Mouse (Mus musculus): ENCODE measurements around the gene Cep83. TPM values are rescaled to one million over a fixed set of nuclear protein-coding genes. Genes with fewer than 3 reads are reported as not detected.

Gene Cep83
- polyA plus RNA-seq, 1 experiment, result 26.7 TPM

- TF ChIP-seq CTCF (IDR thresholded peaks at IDR 0.05; ENCODE audit: borderline replicate concordance, insufficient read depth, low read depth, low read length), result no peak
- TF ChIP-seq POLR2A (IDR thresholded peaks at IDR 0.05; ENCODE audit: borderline replicate concordance, insufficient read depth, low read length), result no peak
- Histone ChIP-seq H3K4me1 (ENCODE audit: control insufficient read depth, insufficient read depth, low read length) (no peaks in the 10 kb centered on the region), H3K27ac (ENCODE audit: insufficient read depth, low read length) (no peak overlapping the region), H3K4me3 (replicated peaks; ENCODE audit: insufficient read depth, low read depth, low read length) (no peak overlapping the region), H3K27me3 (ENCODE audit: control insufficient read depth, insufficient read depth, low read length) (no peaks in the 10 kb centered on the region)
- no peak for DNase-seq
- WGBS, result 48% methylated on average over 10 of the region's 10 CpGs
Observed at GRCm38 (mm10) chr10:94804029-94804908, 115.8 kb downstream of the Cep83 start.

GRCm38 (mm10) chr10:94804909-94805220, 116.4 kb downstream of the Cep83 start:
- TF ChIP-seq CTCF (IDR thresholded peaks at IDR 0.05; ENCODE audit: borderline replicate concordance, insufficient read depth, low read depth, low read length), result no peak
- TF ChIP-seq POLR2A (IDR thresholded peaks at IDR 0.05; ENCODE audit: borderline replicate concordance, insufficient read depth, low read length), result no peak
- no peak for DNase-seq
- H3K27me3 ChIP-seq (ENCODE audit: control insufficient read depth, insufficient read depth, low read length), result no peaks in the 10 kb centered on the region
- no peak overlapping the region for H3K27ac ChIP-seq (ENCODE audit: insufficient read depth, low read length)
- WGBS, result 79% methylated on average over 1 of the region's 1 CpGs
- no peaks in the 10 kb centered on the region for H3K4me1 ChIP-seq (ENCODE audit: control insufficient read depth, insufficient read depth, low read length)
- no peak overlapping the region for H3K4me3 ChIP-seq (replicated peaks; ENCODE audit: insufficient read depth, low read depth, low read length)

- no peaks in the 10 kb centered on the region for H3K27me3 ChIP-seq (ENCODE audit: control insufficient read depth, insufficient read depth, low read length)
- TF ChIP-seq CTCF (IDR thresholded peaks at IDR 0.05; ENCODE audit: borderline replicate concordance, insufficient read depth, low read depth, low read length) (no peak), POLR2A (IDR thresholded peaks at IDR 0.05; ENCODE audit: borderline replicate concordance, insufficient read depth, low read length) (no peak)
- no peaks in the 10 kb centered on the region for H3K4me1 ChIP-seq (ENCODE audit: control insufficient read depth, insufficient read depth, low read length)
- H3K4me3 ChIP-seq (replicated peaks; ENCODE audit: insufficient read depth, low read depth, low read length), result no peak overlapping the region
- H3K27ac ChIP-seq (ENCODE audit: insufficient read depth, low read length), result no peak overlapping the region
- WGBS, result 75% methylated on average over 7 of the region's 7 CpGs
- no peak for DNase-seq
Observed at GRCm38 (mm10) chr10:94807323-94807722, 118.9 kb downstream of the Cep83 start.

GRCm38 (mm10) chr10:94808275-94808674, 119.8 kb downstream of the Cep83 start:
- DNase-seq, result no peak
- Histone ChIP-seq H3K4me1 (ENCODE audit: control insufficient read depth, insufficient read depth, low read length) (no peaks in the 10 kb centered on the region), H3K27me3 (ENCODE audit: control insufficient read depth, insufficient read depth, low read length) (no peaks in the 10 kb centered on the region), H3K4me3 (replicated peaks; ENCODE audit: insufficient read depth, low read depth, low read length) (no peak overlapping the region), H3K27ac (ENCODE audit: insufficient read depth, low read length) (no peak overlapping the region)
- 95% methylated on average over 6 of the region's 6 CpGs for WGBS
- TF ChIP-seq POLR2A (IDR thresholded peaks at IDR 0.05; ENCODE audit: borderline replicate concordance, insufficient read depth, low read length) (no peak), CTCF (IDR thresholded peaks at IDR 0.05; ENCODE audit: borderline replicate concordance, insufficient read depth, low read depth, low read length) (no peak)

- H3K4me1 ChIP-seq (ENCODE audit: control insufficient read depth, insufficient read depth, low read length), result no peaks in the 10 kb centered on the region
- 57% methylated on average over 7 of the region's 7 CpGs for WGBS
- no peak overlapping the region for H3K27ac ChIP-seq (ENCODE audit: insufficient read depth, low read length)
- TF ChIP-seq POLR2A (IDR thresholded peaks at IDR 0.05; ENCODE audit: borderline replicate concordance, insufficient read depth, low read length), result no peak
- TF ChIP-seq CTCF (IDR thresholded peaks at IDR 0.05; ENCODE audit: borderline replicate concordance, insufficient read depth, low read depth, low read length), result no peak
- H3K4me3 ChIP-seq (replicated peaks; ENCODE audit: insufficient read depth, low read depth, low read length), result no peak overlapping the region
- H3K27me3 ChIP-seq (ENCODE audit: control insufficient read depth, insufficient read depth, low read length), result no peaks in the 10 kb centered on the region
- no peak for DNase-seq
Observed at GRCm38 (mm10) chr10:94809946-94810472, 121.6 kb downstream of the Cep83 start.

- Histone ChIP-seq H3K27me3 (ENCODE audit: control insufficient read depth, insufficient read depth, low read length) (no peaks in the 10 kb centered on the region), H3K27ac (ENCODE audit: insufficient read depth, low read length) (no peak overlapping the region), H3K4me1 (ENCODE audit: control insufficient read depth, insufficient read depth, low read length) (no peaks in the 10 kb centered on the region), H3K4me3 (replicated peaks; ENCODE audit: insufficient read depth, low read depth, low read length) (no peak overlapping the region)
- TF ChIP-seq POLR2A (IDR thresholded peaks at IDR 0.05; ENCODE audit: borderline replicate concordance, insufficient read depth, low read length), result no peak
- no peak for TF ChIP-seq CTCF (IDR thresholded peaks at IDR 0.05; ENCODE audit: borderline replicate concordance, insufficient read depth, low read depth, low read length)
- DNase-seq, result no peak
- WGBS, result 71% methylated on average over 17 of the region's 17 CpGs
Observed at GRCm38 (mm10) chr10:94811907-94812851, 123.7 kb downstream of the Cep83 start.

- no peak overlapping the region for H3K27ac ChIP-seq (ENCODE audit: insufficient read depth, low read length)
- DNase-seq, result no peak
Observed at GRCm38 (mm10) chr10:94818127-94818526, 129.7 kb downstream of the Cep83 start.

More at GRCm38 (mm10) chr10:94818127-94818526, 129.7 kb downstream of the Cep83 start:
- Histone ChIP-seq H3K4me3 (replicated peaks; ENCODE audit: insufficient read depth, low read depth, low read length) (no peak overlapping the region), H3K4me1 (ENCODE audit: control insufficient read depth, insufficient read depth, low read length) (no peaks in the 10 kb centered on the region), H3K27me3 (ENCODE audit: control insufficient read depth, insufficient read depth, low read length) (no peaks in the 10 kb centered on the region)
- TF ChIP-seq CTCF (IDR thresholded peaks at IDR 0.05; ENCODE audit: borderline replicate concordance, insufficient read depth, low read depth, low read length) (no peak), POLR2A (IDR thresholded peaks at IDR 0.05; ENCODE audit: borderline replicate concordance, insufficient read depth, low read length) (no peak)
- WGBS, result 98% methylated on average over 3 of the region's 3 CpGs
